Mouse (Mus musculus): ENCODE measurements around the gene Znrf4.

Znrf4 gene

DNA sequence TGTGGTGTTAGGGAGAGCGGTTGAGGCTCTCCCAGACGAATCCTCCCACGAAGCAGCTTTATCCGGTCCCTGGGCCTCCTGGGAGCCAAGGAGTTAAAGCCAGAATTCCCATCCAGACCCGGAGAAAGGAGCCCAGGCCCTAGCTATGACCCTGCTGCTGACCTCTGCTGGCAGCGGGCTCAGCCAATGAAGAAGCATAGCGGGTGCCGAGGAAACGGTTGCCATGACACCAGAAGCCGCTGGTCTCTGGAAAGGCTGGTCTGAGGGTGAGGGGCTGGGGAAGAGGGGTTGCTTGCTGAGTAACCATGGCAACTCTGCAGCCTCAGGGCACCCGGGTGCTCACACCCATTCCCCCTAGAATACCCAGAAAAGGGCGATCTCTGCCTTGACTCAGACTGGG, 24.2 kb downstream of the Znrf4 start:
- no peak for DNase-seq (ENCODE audit: low spot score)

DNA sequence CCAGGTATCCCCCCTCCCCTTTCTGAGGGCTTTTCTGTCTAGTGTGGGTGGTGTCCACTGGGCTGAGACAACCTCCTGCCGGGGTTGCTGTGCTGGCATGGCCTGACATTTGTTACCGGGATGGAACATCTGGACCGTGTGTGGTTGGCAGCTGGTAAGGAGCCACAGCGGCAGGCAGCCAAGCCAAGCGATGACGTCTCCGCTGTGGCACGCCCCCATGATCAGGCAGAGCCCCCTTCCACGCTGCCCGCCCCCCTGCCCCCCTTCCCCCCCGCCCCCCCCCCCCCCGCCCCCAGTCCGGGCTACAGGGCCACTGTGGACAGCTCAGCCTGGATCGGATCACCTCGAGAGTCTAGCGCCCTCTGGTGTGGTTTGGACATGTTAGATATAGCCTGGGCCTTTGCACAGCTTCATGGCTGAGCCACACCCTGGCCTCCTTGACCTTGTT, 24.8 kb downstream of the Znrf4 start:
- no peak for DNase-seq (ENCODE audit: low spot score)

DNA sequence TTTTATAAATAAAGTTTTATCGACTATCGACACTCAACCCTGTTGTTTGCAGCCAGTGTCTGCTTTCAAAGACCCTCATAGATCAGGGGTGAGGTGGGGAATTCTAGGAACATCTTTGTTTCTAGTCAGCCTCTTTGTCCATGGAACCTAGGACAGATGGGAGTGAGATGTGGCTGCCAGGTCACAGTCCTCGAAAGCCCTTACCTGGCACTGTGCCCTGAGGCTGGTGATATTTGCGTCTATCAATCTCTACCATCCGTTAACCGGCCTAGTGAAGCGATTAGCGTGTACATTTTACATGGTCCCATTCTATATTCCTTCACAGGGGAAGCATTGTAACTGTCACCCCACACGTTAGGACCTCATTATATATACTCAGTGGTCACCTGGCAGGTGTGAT, 26.3 kb downstream of the Znrf4 start:
- DNase-seq (ENCODE audit: low spot score): no peak

DNA sequence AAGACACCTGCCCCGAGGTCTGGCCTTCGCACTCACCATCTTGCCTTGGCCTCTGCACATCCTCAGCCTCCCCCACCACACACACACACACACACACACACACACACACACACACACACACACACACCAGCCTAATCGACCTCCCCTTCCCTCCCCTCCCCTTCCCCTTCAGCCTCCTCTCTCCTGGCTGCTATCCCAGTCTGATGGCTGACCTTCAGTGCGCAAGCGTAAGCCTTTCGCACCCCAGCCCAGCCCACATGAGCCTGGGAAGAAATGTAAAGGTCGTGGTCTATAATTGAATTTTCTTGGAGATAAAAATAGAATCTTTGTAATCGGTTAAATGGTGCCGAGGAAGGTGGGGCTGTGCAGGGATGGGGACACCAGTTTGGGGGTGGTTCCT, 27.1 kb downstream of the Znrf4 start:
- DNase-seq (ENCODE audit: low spot score): no peak

DNA sequence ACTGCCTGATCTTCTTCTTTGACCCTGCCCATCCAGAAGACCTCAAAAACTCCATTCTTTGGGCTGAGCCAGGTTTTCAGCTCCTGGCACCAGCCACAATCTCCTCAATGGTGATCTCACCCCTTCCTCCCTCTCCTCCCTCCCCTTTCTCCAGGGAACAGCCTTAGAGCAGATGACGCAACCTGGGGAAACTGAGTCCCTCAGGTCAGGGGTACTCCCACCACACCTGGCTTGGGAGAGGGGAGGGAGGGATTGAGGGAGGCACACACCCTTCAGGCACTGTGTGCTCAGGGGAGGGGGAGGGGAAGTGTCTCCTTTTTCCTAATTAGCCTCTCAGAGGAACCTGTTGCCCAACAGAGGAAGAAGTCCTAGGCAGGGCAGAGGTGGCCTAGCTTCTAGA, 29.6 kb downstream of the Znrf4 start:
- DNase-seq (ENCODE audit: low spot score): no peak

DNA sequence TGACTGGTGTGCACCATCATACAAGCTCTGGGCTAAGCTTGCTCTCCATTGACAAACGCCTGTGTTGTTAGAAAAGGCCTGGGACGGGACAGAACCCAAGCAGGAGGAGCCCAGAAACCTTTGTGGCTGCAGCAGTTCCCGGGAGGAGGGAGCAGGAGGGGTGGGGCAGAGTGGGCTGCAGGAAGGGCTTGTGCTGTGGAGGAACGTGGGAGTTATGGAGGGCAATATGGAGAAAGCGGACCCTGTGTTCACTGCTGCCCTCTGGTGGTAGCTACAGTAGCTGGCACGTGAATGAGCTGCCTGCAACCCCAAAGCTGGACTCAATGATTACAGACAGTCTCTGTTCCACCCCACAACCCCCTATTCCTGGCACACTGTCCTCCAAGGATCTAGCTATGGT, 32.9 kb downstream of the Znrf4 start:
- DNase-seq (ENCODE audit: low spot score): peak; percentile 48

DNA sequence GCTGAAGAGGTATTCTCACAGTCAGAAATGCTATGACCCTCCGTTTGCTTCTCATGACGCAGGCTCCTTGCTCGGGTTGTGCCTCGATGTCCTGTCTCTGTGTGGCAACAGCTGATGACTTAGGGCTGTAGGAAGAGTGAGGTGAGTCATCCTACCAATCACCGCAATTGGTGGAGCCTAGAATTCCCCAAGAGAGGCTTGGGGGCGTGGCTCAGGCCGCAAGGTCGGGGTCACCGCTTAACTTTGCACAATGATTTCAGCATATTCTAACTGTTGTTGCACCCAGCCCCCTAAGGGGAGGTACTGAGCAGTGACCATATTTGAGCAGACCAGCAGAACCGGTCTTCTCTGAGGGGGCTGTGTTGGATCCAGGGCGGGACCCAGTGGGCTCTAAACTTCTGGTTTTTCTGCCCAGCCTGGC, 34.0 kb downstream of the Znrf4 start:
- no peak for DNase-seq (ENCODE audit: low spot score)

DNA sequence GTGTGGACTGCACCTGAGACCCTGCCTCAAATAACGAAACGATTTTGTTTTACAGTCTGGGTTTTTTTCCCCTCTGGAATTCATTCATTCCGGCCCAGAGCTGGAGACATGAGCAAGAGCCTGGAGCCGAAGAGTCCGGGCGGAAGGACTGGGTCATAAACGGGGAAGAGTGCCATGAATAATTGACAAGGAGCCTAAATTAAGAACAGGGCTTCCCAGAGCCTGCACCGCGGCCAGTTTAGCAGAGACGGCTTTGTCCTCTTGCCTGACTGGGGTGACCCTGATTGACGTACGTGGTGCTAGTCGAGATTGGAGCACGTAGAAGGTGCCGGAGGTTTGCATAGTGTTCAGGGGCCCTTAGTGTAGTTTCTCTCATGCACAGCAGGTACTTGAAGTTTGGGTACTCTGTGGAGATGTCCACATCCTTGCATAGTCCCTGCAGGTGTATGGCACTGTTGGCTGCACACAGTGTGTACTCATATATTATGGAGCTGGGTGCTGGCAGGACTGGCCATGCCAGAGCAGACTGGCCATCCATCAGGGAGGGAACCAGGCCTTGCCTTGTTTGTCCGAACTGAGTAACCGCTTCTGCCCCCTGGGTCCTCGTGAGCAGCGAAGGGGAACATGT, 34.9 kb downstream of the Znrf4 start:
- no peak for DNase-seq (ENCODE audit: low spot score)

DNA sequence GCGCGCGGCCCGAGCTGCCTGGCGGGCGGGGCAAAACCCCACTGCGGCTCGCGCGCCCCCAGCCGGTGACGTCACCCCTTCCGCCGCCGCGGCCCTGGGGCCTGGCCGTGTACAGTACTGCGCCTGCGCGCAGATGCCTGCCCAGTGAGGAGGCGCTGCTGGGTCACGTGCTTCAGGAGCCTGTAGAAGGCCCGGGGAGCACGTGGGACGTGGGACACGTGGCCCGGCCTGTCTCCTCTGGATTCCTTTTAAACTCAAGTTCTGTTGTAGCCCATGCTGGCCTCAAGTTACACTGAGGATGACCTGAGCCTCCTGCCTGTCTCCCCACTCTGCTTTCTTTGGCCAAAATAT, 35.9 kb downstream of the Znrf4 start, which contains the start of gene Ptprs:
Gene Ptprs, minus strand, starts transcription at position 82 of the 351 bp plus-strand sequence.
- DNase-seq (ENCODE audit: low spot score): peak; percentile 40

DNA sequence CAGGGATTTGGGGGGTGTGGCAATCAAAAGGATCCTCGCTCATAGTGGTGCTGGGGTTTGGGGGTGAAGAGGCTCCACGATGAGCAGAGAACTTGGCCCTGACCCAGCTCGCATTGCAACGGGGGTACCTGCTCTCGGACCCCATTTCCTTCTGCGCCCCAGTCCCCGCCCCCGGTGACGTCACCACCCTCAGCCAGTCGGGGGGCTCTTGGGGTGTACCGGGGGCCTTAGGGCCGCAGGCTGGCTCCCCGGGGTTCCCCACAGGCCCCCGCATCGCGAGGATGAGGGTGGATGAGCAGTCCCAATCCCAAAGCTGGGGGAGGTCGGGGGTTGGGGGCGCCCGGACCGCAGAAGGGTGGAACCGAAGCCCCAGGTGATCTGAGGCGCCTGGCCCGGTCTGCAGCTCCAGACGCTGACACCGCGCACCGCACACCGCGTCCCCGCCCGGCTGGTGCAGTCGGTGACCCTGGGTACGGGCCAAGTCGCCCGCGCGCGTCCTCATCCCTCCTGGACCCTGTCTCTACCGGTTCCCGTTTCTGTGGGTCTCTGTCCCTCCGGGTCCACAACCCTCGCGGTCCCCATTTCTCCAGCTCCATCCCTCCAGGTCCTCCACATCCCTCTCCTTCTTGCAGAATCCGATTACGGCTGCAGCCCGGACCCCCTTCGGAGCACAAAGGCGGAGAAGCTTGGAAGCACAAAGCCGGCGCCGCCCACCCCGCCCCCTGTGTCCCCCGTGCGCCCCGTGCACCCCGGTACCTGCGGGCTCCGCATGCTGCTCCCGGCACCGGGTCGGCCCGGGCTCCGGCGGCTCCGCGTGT, 36.4 kb downstream of the Znrf4 start:
- DNase-seq (ENCODE audit: low spot score): no peak

DNA sequence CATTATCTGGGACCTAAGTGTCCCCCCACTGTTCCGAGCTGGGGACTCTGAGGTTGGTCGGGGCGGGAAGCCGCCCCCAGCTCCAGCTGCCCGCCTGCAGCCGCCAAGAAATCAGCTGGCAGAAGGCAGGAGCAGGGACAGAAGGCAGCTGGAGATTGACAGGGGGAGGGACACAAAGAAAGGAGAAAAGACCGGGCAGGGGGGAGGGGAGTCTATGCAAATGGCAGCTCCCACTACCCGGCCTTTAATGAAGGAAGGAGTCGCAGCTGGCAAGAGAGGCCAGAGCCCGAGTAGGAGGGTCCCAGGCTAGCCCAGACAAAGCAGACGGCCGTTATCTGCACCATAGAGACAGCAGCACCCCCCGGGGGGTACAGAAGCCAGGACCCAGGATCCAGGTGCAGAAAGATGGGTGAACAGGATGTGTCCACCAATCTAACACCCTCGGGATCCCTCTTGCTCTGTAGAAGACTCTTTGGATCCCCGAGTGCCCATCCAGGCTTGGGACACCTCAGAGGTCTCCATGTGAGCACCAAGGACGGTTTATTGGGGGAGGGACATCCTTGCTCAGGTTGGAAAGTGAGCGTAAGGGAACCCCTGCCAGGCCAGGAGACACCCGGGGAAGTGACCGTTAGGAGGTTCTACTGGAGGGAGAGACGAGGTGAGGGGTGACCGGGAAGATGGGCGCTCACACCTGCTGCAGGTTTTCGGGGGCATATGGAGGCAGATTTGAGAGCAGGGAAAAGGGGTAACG, 37.2 kb downstream of the Znrf4 start:
- DNase-seq (ENCODE audit: low spot score): no peak

DNA sequence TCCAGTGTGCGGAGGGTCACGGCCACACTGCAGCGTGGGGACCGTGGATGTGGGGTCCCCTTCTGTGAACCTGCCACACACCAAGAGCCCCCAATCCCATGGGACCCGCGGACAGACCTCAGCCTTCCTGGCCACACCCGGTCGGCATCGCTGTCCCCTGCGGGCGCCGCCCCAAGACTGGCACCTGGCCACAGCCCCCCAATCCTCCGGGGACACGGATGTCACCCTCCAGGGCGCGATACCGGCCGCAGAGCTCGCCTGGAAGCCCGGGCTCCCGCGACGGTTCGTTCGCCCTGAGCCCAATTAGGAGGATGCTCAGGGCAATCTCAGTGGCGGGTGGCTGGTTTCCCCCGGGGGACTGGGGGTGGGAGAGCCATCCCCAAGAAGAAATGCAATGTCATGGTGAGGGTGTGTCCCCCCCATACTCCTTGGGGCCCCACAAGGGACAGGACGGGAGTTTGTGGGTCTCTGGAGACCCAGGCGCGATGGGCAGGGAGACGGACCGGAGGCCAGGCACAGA, 37.9 kb downstream of the Znrf4 start:
- DNase-seq (ENCODE audit: low spot score): no peak

DNA sequence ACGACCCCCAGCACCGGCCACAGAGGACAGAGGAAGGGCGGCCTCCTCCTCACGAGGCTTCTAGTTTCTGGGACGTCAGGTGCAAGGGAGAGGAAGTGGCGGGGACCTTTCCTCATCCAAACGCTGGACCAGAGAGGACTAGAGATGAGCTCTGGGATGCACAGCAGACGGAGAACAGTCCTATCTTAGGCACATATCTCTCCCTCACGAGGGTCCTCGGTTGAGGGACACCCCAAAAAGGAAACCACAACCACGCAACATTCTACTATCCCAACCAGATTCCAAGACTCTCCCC, 38.7 kb downstream of the Znrf4 start:
- DNase-seq (ENCODE audit: low spot score): no peak

DNA sequence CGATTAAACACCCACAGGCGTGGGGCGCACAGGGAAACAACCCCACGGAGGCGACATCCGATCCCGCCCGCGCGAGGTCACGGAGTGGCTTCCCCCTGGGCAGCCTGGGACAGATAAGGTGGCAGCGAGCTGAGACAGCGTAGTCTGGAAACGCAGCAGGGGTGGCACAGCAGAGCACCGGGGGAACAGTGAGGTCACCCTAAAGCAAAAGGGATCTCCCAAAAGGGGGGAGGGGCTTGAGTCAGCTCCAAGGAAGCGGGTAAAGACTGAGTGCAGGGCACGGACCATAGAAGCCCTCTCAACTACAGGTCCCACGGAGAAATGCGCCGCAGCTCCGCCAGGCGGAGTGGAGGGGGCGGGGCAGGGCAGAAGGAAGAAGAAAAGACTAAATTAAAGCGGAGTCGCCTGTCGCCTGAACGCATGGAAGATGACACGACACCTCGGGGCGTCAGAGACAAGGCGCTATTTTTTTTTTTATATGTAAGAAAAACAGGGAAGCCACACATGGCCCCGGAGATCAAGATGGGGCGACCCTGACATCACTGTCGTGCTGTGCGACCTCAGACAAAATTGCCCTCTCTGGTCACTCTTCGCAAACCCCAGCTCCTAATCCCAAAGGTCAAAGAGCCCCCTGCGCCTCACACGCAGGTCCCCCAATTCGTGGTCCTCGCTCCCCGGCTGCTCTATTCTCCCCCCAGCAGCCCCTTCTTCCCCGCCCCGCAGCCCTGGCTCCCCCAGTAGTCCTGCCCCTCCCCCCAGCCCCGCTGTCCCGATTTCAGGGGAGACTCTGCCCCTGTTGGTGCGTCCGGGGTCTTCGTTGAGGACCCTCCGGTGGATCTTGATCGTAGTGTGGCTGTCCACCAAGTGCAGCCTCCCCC, 39.3 kb downstream of the Znrf4 start:
- peak; percentile 35 for DNase-seq (ENCODE audit: low spot score)

DNA sequence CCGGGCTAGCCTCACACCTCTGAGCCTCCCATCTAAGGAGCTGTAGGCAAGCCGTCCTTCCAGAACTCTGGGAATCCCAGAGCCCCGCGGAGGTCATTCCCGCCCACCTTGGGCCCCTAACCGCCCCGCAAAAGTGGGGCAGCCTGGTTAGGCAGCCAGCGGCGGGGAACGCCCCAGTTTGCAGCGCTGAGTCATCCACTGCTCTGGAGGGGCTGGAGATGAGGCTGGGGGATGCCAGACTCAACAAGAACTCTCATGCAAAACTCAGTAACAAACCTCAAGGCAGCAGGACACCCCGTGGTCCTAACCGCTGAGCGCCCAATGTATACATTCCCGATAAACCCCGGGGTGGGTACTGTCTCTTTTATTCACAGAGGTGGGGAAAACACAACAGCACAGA, 40.1 kb downstream of the Znrf4 start:
- DNase-seq (ENCODE audit: low spot score): no peak

DNA sequence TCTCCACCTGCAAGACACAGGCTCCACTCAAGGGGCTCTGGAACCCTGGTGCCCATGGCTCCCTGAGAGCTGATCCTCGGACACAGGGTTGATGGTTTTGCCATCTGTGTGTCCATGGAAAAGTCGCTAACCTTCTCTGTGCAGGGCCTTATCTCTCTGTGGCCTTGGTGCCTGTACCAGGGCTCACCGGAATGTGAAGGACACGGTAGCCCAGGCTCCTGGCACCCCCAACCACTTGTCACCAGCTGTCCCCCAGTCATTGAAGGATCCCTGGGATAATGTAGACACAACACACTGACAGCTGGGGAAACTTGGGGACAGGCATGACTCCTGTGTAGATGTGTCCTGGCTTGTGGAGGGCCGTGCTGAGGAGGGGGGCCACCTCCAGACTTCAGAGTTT, 41.1 kb downstream of the Znrf4 start:
- no peak for DNase-seq (ENCODE audit: low spot score)

DNA sequence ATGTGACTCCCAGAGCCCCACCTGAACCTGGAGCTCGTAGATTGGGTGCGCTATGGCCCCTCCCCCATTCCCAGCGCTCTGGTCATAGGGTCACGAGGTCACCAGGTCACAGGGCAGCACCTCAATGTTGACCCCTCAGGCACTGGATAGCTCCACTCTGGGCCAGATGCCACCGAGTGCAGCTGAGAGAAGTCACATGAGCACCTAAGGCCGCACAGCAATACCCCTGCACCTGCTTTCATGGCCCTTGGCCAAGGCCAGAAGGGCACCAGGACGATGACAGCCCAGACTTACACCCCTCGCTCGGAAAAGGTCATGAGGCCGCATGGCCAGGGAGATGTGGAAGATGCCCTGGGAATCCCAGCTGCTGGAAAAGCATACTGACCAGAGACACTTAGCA, 41.7 kb downstream of the Znrf4 start:
- no peak for DNase-seq (ENCODE audit: low spot score)

DNA sequence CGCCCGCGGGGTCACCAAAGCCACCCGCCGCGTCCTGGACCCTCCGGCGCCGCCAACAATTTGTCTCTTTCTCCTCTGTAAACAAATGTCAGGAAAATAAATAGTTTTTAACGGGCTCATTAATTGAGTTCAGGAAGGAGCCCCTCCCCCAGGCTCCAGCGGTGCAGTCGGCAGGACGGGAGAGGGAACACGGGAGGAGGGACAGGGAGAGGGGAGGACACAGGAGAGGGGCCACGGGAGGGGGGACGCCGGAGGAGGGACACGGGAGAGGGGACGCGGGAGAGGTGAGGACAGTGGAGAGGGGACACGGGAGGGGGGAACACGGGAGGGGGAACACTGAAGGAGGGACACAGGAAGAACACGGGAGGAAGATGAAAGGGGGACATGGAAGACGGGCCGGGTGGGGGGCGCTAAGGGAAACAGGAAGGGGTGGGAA, 42.2 kb downstream of the Znrf4 start:
- no peak for DNase-seq (ENCODE audit: low spot score)

DNA sequence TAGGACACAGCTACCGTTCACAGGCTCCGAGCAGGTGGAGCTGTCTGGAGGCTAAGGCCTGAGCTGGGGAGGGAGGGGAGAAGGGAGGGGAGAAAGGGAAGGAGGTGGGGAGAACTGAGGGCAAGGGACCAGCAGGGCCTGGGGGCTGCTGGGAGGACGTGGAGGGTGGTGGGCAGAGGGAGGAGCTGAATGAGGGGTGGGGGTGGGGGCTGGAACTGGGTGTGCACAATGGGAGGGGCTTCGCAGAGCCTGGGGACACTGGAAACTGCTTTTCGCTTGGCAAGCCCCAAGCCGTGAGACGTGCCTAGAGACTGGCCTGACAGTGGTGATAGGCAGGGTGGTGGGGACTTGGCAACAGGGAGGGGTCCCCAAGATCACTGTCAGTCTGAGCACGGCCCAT, 43.0 kb downstream of the Znrf4 start:
- DNase-seq (ENCODE audit: low spot score): no peak

DNA sequence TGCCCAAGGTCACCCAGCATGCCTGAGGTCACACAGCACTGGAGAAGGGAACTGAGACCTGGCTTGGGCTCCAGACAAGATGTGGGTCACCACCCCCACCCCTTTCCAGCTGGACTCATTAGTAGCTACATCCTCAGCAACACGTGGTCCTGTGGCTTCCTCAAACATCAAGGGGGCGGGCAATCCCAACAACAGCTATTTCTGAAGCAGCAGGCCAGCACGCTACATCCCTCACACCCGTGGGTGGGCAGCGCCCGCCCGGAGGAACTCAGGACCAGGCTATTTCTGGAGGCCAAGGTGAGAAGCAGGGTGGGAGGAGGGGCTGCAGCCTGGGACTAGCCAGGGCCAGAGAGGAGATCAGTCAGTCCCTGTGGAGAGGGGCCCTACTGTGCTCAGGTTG, 43.4 kb downstream of the Znrf4 start:
- DNase-seq (ENCODE audit: low spot score): no peak

DNA sequence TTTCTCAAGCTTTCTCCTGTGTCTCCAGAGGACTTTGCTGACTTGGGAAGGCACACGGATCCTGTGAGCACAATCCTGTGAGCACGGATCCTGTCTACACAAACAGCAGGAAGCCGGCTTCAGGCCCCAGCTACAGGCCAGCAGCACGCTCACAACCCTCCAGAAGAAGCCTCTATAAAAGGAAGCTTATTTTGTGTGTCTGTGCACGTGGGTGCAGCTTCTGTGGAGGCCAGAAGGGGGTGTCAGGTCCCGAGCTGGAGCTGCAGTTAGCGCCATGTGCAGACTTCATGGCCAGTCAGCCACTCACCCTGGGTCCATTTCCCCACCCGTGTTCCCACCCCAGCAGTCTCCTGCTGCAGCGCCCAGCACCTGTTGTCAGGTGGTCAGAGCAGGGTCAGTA, 43.9 kb downstream of the Znrf4 start:
- DNase-seq (ENCODE audit: low spot score): no peak

DNA sequence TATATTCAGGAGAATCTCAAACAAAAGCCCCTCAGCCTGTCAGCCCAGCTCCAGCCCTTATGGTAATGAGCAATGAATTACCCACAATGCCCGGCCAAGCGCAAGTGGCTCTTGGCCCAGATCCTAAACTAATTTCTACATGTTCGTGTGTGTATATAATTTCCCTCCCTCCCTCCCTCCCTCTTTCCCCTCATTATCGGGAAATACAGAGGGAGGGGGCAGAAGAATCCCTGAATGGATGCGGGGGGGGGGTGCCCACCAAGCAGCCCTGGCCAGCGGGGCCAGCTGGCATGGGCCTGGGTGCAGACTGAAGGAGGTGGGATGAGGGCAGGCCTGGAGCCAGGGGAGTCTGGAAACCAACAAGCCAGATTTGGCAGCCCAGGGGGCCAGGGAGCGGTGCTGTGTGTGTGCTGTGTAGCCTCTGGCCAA, 44.8 kb downstream of the Znrf4 start:
- no peak for DNase-seq (ENCODE audit: low spot score)

All from c-Kit-positive CD71-positive TER-119-positive erythroid progenitor cells, embryonic 14.5 days (primary cell).